Comparison of ENCODE assay signal across 14 mouse cellular contexts in genomic region chr11:45514415-45515271, GRCm38 (mm10).
A peak's percentile ranks its signal among the peaks of the same experiment; 100 is the strongest.
DNase-seq lines count a peak whose midpoint lies in the region; ATAC-seq and TF ChIP-seq lines count a peak whose summit lies in the region.
"Had no signal": no experiment of that assay in that cellular context is flagged by ENCODE, and none has a peak within 500 bp of the region (broad histone marks: within the 10 kb centered on the region; RNA-seq: fewer than 3 reads in every experiment).

No protein-coding gene starts in this region.

- no peaks in the 10 kb centered on the region for H3K9me3 ChIP-seq in intestine, embryonic 15.5 days
- H3K9me3 ChIP-seq in intestine, postnatal 0 days (ENCODE audit: control insufficient read depth), result no peaks in the 10 kb centered on the region
- no peaks in the 10 kb centered on the region for H3K9me3 ChIP-seq in embryonic facial prominence, embryonic 10.5 days
- H3K9me3 ChIP-seq in hindbrain, embryonic 13.5 days, result no peaks in the 10 kb centered on the region; the same call in 1 of the 2 replicates
- peaks cover 4% of the 10 kb centered on the region; the same call in 1 of the 2 replicates for H3K9me3 ChIP-seq in midbrain, embryonic 14.5 days (ENCODE audit: control insufficient read depth, low read length)
- H3K9me3 ChIP-seq in kidney, embryonic 16.5 days (ENCODE audit: low read length), result peaks cover 5% of the 10 kb centered on the region
- H3K9me3 ChIP-seq: embryonic facial prominence, embryonic 15.5 days; liver, embryonic 12.5 days had no signal

- DNase-seq in embryonic facial prominence, embryonic 10.5 days (ENCODE audit: low spot score), result no peak
- peak; percentile 62 for DNase-seq in midbrain, embryonic 14.5 days
- no peak for DNase-seq in adrenal gland, adult (ENCODE audit: inconsistent age in 2 of 2, low spot score in 1 of 2)
- DNase-seq in natural killer cell, adult 2 months (ENCODE audit: low spot score in 2 of 2), result no peak
- DNase-seq: cerebellum, postnatal 14 days; kidney, postnatal 10 days; layer of hippocampus, adult 9-11 months; thymus, postnatal 14 days had no signal

- no peak for TF ChIP-seq CTCF in intestine, postnatal 0 days (IDR thresholded peaks at IDR 0.05; ENCODE audit: low read depth)

- H3K27me3 ChIP-seq in intestine, embryonic 15.5 days (replicated peaks), result no peaks in the 10 kb centered on the region
- H3K27me3 ChIP-seq in intestine, postnatal 0 days (replicated peaks; ENCODE audit: control insufficient read depth, insufficient read depth, low read length), result no peaks in the 10 kb centered on the region
- H3K27me3 ChIP-seq in embryonic facial prominence, embryonic 10.5 days (replicated peaks; ENCODE audit: low read depth, poor library complexity, severe bottlenecking), result no peaks in the 10 kb centered on the region
- no peaks in the 10 kb centered on the region for H3K27me3 ChIP-seq in hindbrain, embryonic 13.5 days
- no peaks in the 10 kb centered on the region for H3K27me3 ChIP-seq in midbrain, embryonic 14.5 days (ENCODE audit: control insufficient read depth, insufficient read depth, low read length)
- H3K27me3 ChIP-seq in kidney, embryonic 16.5 days (ENCODE audit: insufficient read depth, low read length), result no peaks in the 10 kb centered on the region
- H3K27me3 ChIP-seq: embryonic facial prominence, embryonic 15.5 days; liver, embryonic 12.5 days had no signal

- 0 out of 2 replicates have a peak overlapping the region, but pooled peaks have one; percentile 0 for H3K27ac ChIP-seq in intestine, embryonic 15.5 days
- H3K27ac ChIP-seq in intestine, postnatal 0 days (ENCODE audit: low read depth, low read length), result no peak overlapping the region
- H3K27ac ChIP-seq in embryonic facial prominence, embryonic 10.5 days (replicated peaks), result 0 out of 2 replicates have a peak overlapping the region, but pooled peaks have one; percentile 1
- H3K27ac ChIP-seq in hindbrain, embryonic 13.5 days, result peak overlapping the region; percentile 84
- peak overlapping the region; percentile 33 for H3K27ac ChIP-seq in midbrain, embryonic 14.5 days (replicated peaks; ENCODE audit: low read depth, low read length)
- H3K27ac ChIP-seq in kidney, embryonic 16.5 days (ENCODE audit: low read length), result no peak overlapping the region
- H3K27ac ChIP-seq: embryonic facial prominence, embryonic 15.5 days; liver, embryonic 12.5 days had no signal

- 54% methylated on average over 10 of the region's 10 CpGs for WGBS in intestine, embryonic 15.5 days
- WGBS in intestine, postnatal 0 days, result 72% methylated on average over 10 of the region's 10 CpGs
- WGBS in embryonic facial prominence, embryonic 10.5 days, result 70% methylated on average over 10 of the region's 10 CpGs
- 57% methylated on average over 10 of the region's 10 CpGs for WGBS in hindbrain, embryonic 13.5 days
- WGBS in midbrain, embryonic 14.5 days, result 52% methylated on average over 10 of the region's 10 CpGs
- 68% methylated on average over 10 of the region's 10 CpGs for WGBS in kidney, embryonic 16.5 days

- no peak overlapping the region for H3K4me2 ChIP-seq in intestine, embryonic 15.5 days (replicated peaks)
- no peak overlapping the region for H3K4me2 ChIP-seq in intestine, postnatal 0 days (replicated peaks; ENCODE audit: low read depth)
- peak overlapping the region; percentile 4; the same call in 1 of the 2 replicates for H3K4me2 ChIP-seq in hindbrain, embryonic 13.5 days
- H3K4me2 ChIP-seq in midbrain, embryonic 14.5 days (ENCODE audit: low read length), result no peak overlapping the region
- H3K4me2 ChIP-seq in kidney, embryonic 16.5 days (replicated peaks; ENCODE audit: low read depth, low read length), result no peak overlapping the region
- H3K4me2 ChIP-seq: embryonic facial prominence, embryonic 15.5 days; liver, embryonic 12.5 days had no signal

- H3K36me3 ChIP-seq in intestine, embryonic 15.5 days, result no peaks in the 10 kb centered on the region
- no peaks in the 10 kb centered on the region for H3K36me3 ChIP-seq in intestine, postnatal 0 days (ENCODE audit: control insufficient read depth, insufficient read depth)
- no peaks in the 10 kb centered on the region for H3K36me3 ChIP-seq in embryonic facial prominence, embryonic 10.5 days (replicated peaks)
- 0 out of 2 replicates have a peak, but pooled peaks cover 4% of the 10 kb centered on the region for H3K36me3 ChIP-seq in hindbrain, embryonic 13.5 days
- no peaks in the 10 kb centered on the region for H3K36me3 ChIP-seq in midbrain, embryonic 14.5 days (ENCODE audit: control insufficient read depth, insufficient read depth, low read length)
- H3K36me3 ChIP-seq in kidney, embryonic 16.5 days (ENCODE audit: insufficient read depth, low read length), result no peaks in the 10 kb centered on the region
- H3K36me3 ChIP-seq: embryonic facial prominence, embryonic 15.5 days; liver, embryonic 12.5 days had no signal

- no peak overlapping the region for H3K4me3 ChIP-seq in intestine, embryonic 15.5 days (replicated peaks)
- H3K4me3 ChIP-seq in intestine, postnatal 0 days (ENCODE audit: low read depth, low read length), result no peak overlapping the region
- no peak overlapping the region for H3K4me3 ChIP-seq in embryonic facial prominence, embryonic 10.5 days
- H3K4me3 ChIP-seq in hindbrain, embryonic 13.5 days, result no peak overlapping the region
- no peak overlapping the region for H3K4me3 ChIP-seq in midbrain, embryonic 14.5 days (replicated peaks; ENCODE audit: low read depth, low read length)
- H3K4me3 ChIP-seq in kidney, embryonic 16.5 days (ENCODE audit: low read length), result no peak overlapping the region
- H3K4me3 ChIP-seq: embryonic facial prominence, embryonic 15.5 days; liver, embryonic 12.5 days had no signal

- no peaks in the 10 kb centered on the region for H3K4me1 ChIP-seq in intestine, embryonic 15.5 days (replicated peaks)
- H3K4me1 ChIP-seq in intestine, postnatal 0 days (replicated peaks; ENCODE audit: control insufficient read depth, insufficient read depth, low read length), result no peaks in the 10 kb centered on the region
- peaks cover 13% of the 10 kb centered on the region for H3K4me1 ChIP-seq in embryonic facial prominence, embryonic 10.5 days
- peaks cover 26% of the 10 kb centered on the region for H3K4me1 ChIP-seq in hindbrain, embryonic 13.5 days (replicated peaks)
- 0 out of 2 replicates have a peak, but pooled peaks cover 4% of the 10 kb centered on the region for H3K4me1 ChIP-seq in midbrain, embryonic 14.5 days (ENCODE audit: control insufficient read depth, insufficient read depth, low read length)
- H3K4me1 ChIP-seq in kidney, embryonic 16.5 days (ENCODE audit: insufficient read depth, low read length), result 0 out of 2 replicates have a peak, but pooled peaks cover 8% of the 10 kb centered on the region
- H3K4me1 ChIP-seq: liver, embryonic 12.5 days had no signal

- no peak overlapping the region for H3K9ac ChIP-seq in intestine, embryonic 15.5 days
- no peak overlapping the region for H3K9ac ChIP-seq in intestine, postnatal 0 days (ENCODE audit: low read depth, low read length)
- no peak overlapping the region for H3K9ac ChIP-seq in hindbrain, embryonic 13.5 days
- H3K9ac ChIP-seq in midbrain, embryonic 14.5 days (replicated peaks; ENCODE audit: low read length), result no peak overlapping the region
- H3K9ac ChIP-seq in kidney, embryonic 16.5 days (replicated peaks; ENCODE audit: low read length), result no peak overlapping the region
- H3K9ac ChIP-seq: embryonic facial prominence, embryonic 15.5 days; liver, embryonic 12.5 days had no signal

- no peak for ATAC-seq in intestine, embryonic 15.5 days
- no peak for ATAC-seq in intestine, postnatal 0 days
- peak; percentile 57 for ATAC-seq in hindbrain, embryonic 13.5 days (ENCODE audit: low FRiP score)
- no peak for ATAC-seq in midbrain, embryonic 14.5 days (ENCODE audit: low FRiP score, low TSS enrichment)
- no peak for ATAC-seq in kidney, embryonic 16.5 days (ENCODE audit: low FRiP score, low TSS enrichment)
- ATAC-seq: liver, embryonic 12.5 days had no signal

Comparison
In these comparisons a context has a peak if more than half of its experiments do, and no peak if none do; other contexts are left out.
1. H3K27ac ChIP-seq: peak in intestine, embryonic 15.5 days (single experiment), embryonic facial prominence, embryonic 10.5 days (single experiment), hindbrain, embryonic 13.5 days (single experiment) and midbrain, embryonic 14.5 days (single experiment); none in intestine, postnatal 0 days (single experiment) and kidney, embryonic 16.5 days (single experiment).